Mouse (Mus musculus): ENCODE measurements around the gene Rgs14. TPM values are rescaled to one million over a fixed set of nuclear protein-coding genes. Genes with fewer than 3 reads are reported as not detected.

Rgs14 gene
- polyA plus RNA-seq (2015; fragmentation: Nextera tagmentation; extraction: Ambion mirVana) = 1.4 and 1.8 TPM in 2 replicates

DNA sequence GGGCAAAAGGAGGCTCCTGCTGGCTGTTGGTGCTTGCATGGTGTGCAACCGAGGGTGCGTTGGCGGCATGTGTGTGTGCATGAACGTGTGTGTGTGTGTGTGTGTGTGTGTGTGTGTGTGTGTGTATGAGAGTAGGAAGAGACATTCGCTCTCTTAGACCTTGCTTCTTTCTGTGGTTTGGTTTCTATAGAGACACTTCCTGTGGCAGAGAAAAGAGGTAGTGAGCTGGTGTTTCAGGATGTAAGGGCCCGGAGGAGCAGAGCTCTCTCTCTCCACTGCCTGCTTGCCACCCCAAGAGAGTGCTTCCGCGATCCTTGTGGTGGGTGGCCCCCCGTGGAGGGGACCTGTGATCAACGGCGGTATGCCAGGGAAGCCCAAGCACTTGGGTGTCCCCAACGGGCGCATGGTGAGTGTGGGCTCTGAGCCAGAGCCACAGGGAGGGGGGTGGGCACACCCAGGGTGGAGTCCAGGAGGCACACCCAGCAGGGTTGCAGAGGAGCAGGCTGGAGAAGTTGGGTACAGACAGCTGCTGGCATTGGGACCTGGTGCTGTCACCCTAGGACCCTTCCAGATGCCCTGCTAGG lies at the start of gene Rgs14:
Gene Rgs14 (plus strand): TSS at position 202 of the 584 bp plus-strand sequence.
- Histone ChIP-seq H3K9ac (peak within 1 kb of the TSS; percentile 59), H3K36me3 (no peaks in the 10 kb centered on the region), H3K4me3 (replicated peaks) (peak within 1 kb of the TSS; percentile 48), H3K9me3 (replicated peaks) (no peaks in the 10 kb centered on the region), H3K27me3 (peaks cover 6% of the 10 kb centered on the region; the same call in 1 of the 2 replicates), H3K4me1 (replicated peaks) (peaks cover 45% of the 10 kb centered on the region), H3K4me2 (peak within 1 kb of the TSS; percentile 68), H3K27ac (peak within 1 kb of the TSS; percentile 41)
- no peak for DNase-seq
- WGBS (ENCODE audit: insufficient replicate concordance) = 13% methylated on average over 13 of the region's 13 CpGs
- ATAC-seq (ENCODE audit: low read depth) = peak; percentile 90

GRCm38 (mm10) chr13:55319931-55320533 lies 49.5 kb upstream of the Rgs14 start, which contains the start of gene Prelid1:
Gene Prelid1, plus strand, starts transcription at chr13:55320500.
- DNase-seq (no peak), ATAC-seq (ENCODE audit: low read depth) (no peak)
- Histone ChIP-seq H3K9ac (peak within 1 kb of the TSS; percentile 96), H3K9me3 (replicated peaks) (no peaks in the 10 kb centered on the region), H3K27ac (peak within 1 kb of the TSS; percentile 86; the same call in 1 of the 2 replicates), H3K4me1 (replicated peaks) (peaks cover 47% of the 10 kb centered on the region), H3K36me3 (peaks cover 68% of the 10 kb centered on the region), H3K4me2 (peak within 1 kb of the TSS; percentile 99), H3K27me3 (no peaks in the 10 kb centered on the region), H3K4me3 (replicated peaks) (peak within 1 kb of the TSS; percentile 92)
- WGBS (ENCODE audit: insufficient replicate concordance) = 82% methylated on average over 4 of the region's 4 CpGs

- under 1% methylated on average over 73 of the region's 73 CpGs for WGBS (ENCODE audit: insufficient replicate concordance)
- H3K27me3 ChIP-seq = no peaks in the 10 kb centered on the region
- peaks cover 70% of the 10 kb centered on the region for H3K36me3 ChIP-seq
- H3K4me3 ChIP-seq (replicated peaks) = peak within 1 kb of the TSS; percentile 92
- peaks cover 58% of the 10 kb centered on the region for H3K4me1 ChIP-seq (replicated peaks)
- DNase-seq (peak; percentile 79), ATAC-seq (ENCODE audit: low read depth) (peak; percentile 90)
- H3K4me2 ChIP-seq = peak within 1 kb of the TSS; percentile 99
- peak within 1 kb of the TSS; percentile 96 for H3K9ac ChIP-seq
- peak within 1 kb of the TSS; percentile 87 for H3K27ac ChIP-seq
- H3K9me3 ChIP-seq (replicated peaks) = no peaks in the 10 kb centered on the region
Observed at GRCm38 (mm10) chr13:55321434-55322129, 48.0 kb upstream of the Rgs14 start, which contains the start of gene Rab24. Gene Rab24, minus strand, starts transcription at chr13:55321946.

- peak overlapping the region; percentile 99 for H3K4me2 ChIP-seq
- no peaks in the 10 kb centered on the region for H3K9me3 ChIP-seq (replicated peaks)
- DNase-seq (peak; percentile 36), ATAC-seq (ENCODE audit: low read depth) (peak; percentile 31)
- H3K9ac ChIP-seq = peak overlapping the region; percentile 96
- H3K36me3 ChIP-seq = peaks cover 72% of the 10 kb centered on the region
- H3K4me3 ChIP-seq (replicated peaks) = peak overlapping the region; percentile 92
- H3K27ac ChIP-seq = peak overlapping the region; percentile 87
- peaks cover 65% of the 10 kb centered on the region for H3K4me1 ChIP-seq (replicated peaks)
- no peaks in the 10 kb centered on the region for H3K27me3 ChIP-seq
- under 1% methylated on average over 31 of the region's 31 CpGs for WGBS (ENCODE audit: insufficient replicate concordance)
Observed at GRCm38 (mm10) chr13:55322130-55322825, 47.3 kb upstream of the Rgs14 start.

GRCm38 (mm10) chr13:55325596-55325995 lies 43.9 kb upstream of the Rgs14 start:
- H3K36me3 ChIP-seq = peaks cover 48% of the 10 kb centered on the region
- H3K9ac ChIP-seq = peak overlapping the region; percentile 9; the same call in 1 of the 2 replicates
- no peaks in the 10 kb centered on the region for H3K27me3 ChIP-seq
- H3K27ac ChIP-seq = no peak overlapping the region
- no peak overlapping the region for H3K4me3 ChIP-seq (replicated peaks)
- no peaks in the 10 kb centered on the region for H3K9me3 ChIP-seq (replicated peaks)
- H3K4me2 ChIP-seq = no peak overlapping the region
- WGBS (ENCODE audit: insufficient replicate concordance) = 77% methylated on average over 11 of the region's 11 CpGs
- peaks cover 82% of the 10 kb centered on the region for H3K4me1 ChIP-seq (replicated peaks)
- ATAC-seq (ENCODE audit: low read depth) (no peak), DNase-seq (no peak)

- Histone ChIP-seq H3K36me3 (peaks cover 48% of the 10 kb centered on the region), H3K4me1 (replicated peaks) (peaks cover 80% of the 10 kb centered on the region), H3K9ac (peak overlapping the region; percentile 92), H3K27me3 (no peaks in the 10 kb centered on the region), H3K4me2 (peak overlapping the region; percentile 93), H3K4me3 (replicated peaks) (peak overlapping the region; percentile 95), H3K9me3 (replicated peaks) (no peaks in the 10 kb centered on the region), H3K27ac (no peak overlapping the region)
- 59% methylated on average over 4 of the region's 4 CpGs for WGBS (ENCODE audit: insufficient replicate concordance)
- no peak for ATAC-seq (ENCODE audit: low read depth)
- no peak for DNase-seq
Observed at GRCm38 (mm10) chr13:55327169-55327568, 42.4 kb upstream of the Rgs14 start.

DNA sequence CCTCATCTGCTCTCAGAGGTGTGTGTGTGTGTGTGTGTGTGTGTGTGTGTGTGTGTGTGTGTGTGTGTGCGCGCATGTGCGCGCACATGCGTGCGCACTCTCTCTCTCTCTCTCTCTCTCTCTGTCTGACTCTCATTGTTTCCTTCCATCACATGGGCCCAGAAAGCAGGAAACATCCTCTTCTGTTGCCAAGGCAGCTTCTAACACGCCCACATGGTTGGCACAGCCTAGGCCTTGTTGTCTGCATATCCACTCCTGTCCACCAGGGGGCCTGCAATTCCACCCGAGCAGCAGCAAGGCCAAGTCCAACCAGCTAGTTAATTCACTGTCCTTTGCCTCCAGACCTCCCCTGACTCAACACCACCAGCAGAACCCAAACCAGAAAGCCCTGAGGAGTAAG lies 41.9 kb upstream of the Rgs14 start:
- DNase-seq = peak; percentile 76
- Histone ChIP-seq H3K27ac (peak overlapping the region; percentile 95), H3K27me3 (no peaks in the 10 kb centered on the region), H3K4me1 (replicated peaks) (peaks cover 76% of the 10 kb centered on the region), H3K4me2 (peak overlapping the region; percentile 93), H3K9ac (peak overlapping the region; percentile 92), H3K9me3 (replicated peaks) (no peaks in the 10 kb centered on the region), H3K36me3 (peaks cover 48% of the 10 kb centered on the region), H3K4me3 (replicated peaks) (peak overlapping the region; percentile 95)
- ATAC-seq (ENCODE audit: low read depth) = no peak
- 36% methylated on average over 3 of the region's 8 CpGs for WGBS (ENCODE audit: insufficient replicate concordance)

GRCm38 (mm10) chr13:55328171-55328570 lies 41.4 kb upstream of the Rgs14 start:
- Histone ChIP-seq H3K4me3 (replicated peaks) (peak overlapping the region; percentile 95), H3K36me3 (peaks cover 43% of the 10 kb centered on the region), H3K4me2 (peak overlapping the region; percentile 93), H3K27me3 (no peaks in the 10 kb centered on the region), H3K4me1 (replicated peaks) (peaks cover 70% of the 10 kb centered on the region), H3K9ac (peak overlapping the region; percentile 92), H3K9me3 (replicated peaks) (no peaks in the 10 kb centered on the region), H3K27ac (peak overlapping the region; percentile 95)
- ATAC-seq (ENCODE audit: low read depth) (no peak), DNase-seq (no peak)
- WGBS (ENCODE audit: insufficient replicate concordance) = 77% methylated on average over 6 of the region's 6 CpGs

DNA sequence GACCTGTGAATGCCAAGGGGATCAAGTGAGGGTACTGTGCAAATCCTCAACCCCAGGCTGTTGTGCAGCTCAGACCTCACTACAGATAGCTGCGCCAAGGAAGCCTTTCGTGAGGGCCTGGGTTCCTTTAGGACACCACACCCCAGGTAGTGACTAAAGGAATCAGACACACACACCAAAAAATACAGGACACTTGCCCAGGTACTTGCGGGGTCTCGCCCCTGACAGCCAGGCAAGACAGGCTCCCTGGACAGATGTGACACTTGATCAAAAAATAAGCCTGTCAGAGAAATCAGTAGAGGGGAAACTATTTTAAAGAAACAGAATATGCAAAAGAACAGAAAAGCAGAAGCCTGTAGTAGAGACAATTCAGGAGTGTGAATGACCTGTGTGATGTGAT lies 40.9 kb upstream of the Rgs14 start:
- peak overlapping the region; percentile 95 for H3K27ac ChIP-seq
- ATAC-seq (ENCODE audit: low read depth) = no peak
- WGBS (ENCODE audit: insufficient replicate concordance) = 84% methylated on average over 4 of the region's 4 CpGs
- H3K27me3 ChIP-seq = no peaks in the 10 kb centered on the region
- H3K9me3 ChIP-seq (replicated peaks) = no peaks in the 10 kb centered on the region
- peak overlapping the region; percentile 93 for H3K4me2 ChIP-seq
- H3K9ac ChIP-seq = peak overlapping the region; percentile 92
- DNase-seq = no peak
- peaks cover 39% of the 10 kb centered on the region for H3K36me3 ChIP-seq
- H3K4me3 ChIP-seq (replicated peaks) = peak overlapping the region; percentile 95
- peaks cover 66% of the 10 kb centered on the region for H3K4me1 ChIP-seq (replicated peaks)

DNA sequence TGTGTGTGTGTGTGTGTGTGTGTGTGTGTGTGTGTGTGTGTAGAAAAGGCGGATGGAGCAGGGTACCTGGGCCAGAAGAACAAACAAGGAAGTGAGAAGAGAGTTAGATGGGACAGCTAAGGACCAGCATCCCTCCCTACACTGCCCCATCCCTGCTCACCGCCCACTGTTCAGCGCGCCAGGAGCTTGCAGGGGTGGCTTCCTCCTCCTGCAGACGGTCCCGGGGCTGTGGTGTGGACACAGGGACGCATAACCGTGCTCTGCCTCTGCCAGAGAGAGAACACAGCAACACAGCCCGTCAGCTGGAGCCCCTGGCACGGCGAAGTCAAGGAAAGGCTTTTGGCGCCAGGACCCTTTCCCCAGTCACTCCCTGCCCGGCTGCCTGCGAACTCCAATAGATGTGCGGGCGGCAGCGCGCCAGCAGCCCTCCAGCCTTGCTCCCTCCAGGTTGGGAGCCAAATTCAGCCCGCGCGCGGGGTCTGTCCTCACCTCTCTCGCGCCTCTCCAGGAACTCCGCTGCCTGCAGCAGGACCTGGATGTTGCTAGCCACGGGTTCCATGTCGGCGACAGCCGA lies 40.3 kb upstream of the Rgs14 start:
- Histone ChIP-seq H3K9me3 (replicated peaks) (no peaks in the 10 kb centered on the region), H3K4me1 (replicated peaks) (peaks cover 60% of the 10 kb centered on the region), H3K4me2 (peak overlapping the region; percentile 93), H3K27ac (peak overlapping the region; percentile 95), H3K36me3 (peaks cover 33% of the 10 kb centered on the region), H3K27me3 (no peaks in the 10 kb centered on the region), H3K9ac (peak overlapping the region; percentile 92), H3K4me3 (replicated peaks) (peak overlapping the region; percentile 95)
- WGBS (ENCODE audit: insufficient replicate concordance) = 1% methylated on average over 29 of the region's 29 CpGs
- ATAC-seq (ENCODE audit: low read depth) = peak; percentile 34
- DNase-seq = peak; percentile 56

All from liver, embryonic 13.5 days (tissue).